Mouse (Mus musculus): Measurements from ENCODE around the gene Trex1. TPM values are rescaled to one million over a fixed set of nuclear protein-coding genes. Genes with fewer than 3 reads are reported as not detected.

Trex1 gene
- polyA plus RNA-seq, 1 experiment from 2014 or later = 12.5 TPM

DNA sequence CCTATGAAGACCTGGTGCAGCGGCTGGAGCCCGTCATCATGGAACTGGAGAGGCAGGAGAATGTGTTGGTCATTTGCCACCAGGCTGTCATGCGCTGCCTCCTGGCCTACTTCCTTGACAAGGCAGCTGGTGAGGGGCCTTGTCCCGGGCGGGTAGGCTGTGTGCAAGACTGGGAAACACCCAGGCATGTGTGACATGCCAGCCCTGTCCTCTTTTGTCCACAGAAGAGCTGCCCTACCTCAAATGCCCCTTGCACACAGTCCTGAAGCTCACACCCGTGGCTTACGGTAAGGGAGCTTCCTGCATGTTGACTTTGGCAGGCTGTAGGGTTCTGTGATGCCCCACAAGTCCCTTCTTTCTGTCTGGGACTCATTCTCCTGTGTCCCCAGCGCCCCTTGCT lies 32.0 kb downstream of the Trex1 start:
- no peaks in the 10 kb centered on the region for H3K27me3 ChIP-seq (replicated peaks)
- no peak overlapping the region for H3K4me3 ChIP-seq (replicated peaks)
- ATAC-seq = no peak
- H3K9ac ChIP-seq = no peak overlapping the region
- H3K27ac ChIP-seq = no peak overlapping the region
- H3K36me3 ChIP-seq = no peaks in the 10 kb centered on the region; the same call in 1 of the 2 replicates
- WGBS = 79% methylated on average over 8 of the region's 8 CpGs
- no peaks in the 10 kb centered on the region for H3K9me3 ChIP-seq
- no peaks in the 10 kb centered on the region for H3K4me1 ChIP-seq (replicated peaks)
- no peak overlapping the region for H3K4me2 ChIP-seq (replicated peaks)

DNA sequence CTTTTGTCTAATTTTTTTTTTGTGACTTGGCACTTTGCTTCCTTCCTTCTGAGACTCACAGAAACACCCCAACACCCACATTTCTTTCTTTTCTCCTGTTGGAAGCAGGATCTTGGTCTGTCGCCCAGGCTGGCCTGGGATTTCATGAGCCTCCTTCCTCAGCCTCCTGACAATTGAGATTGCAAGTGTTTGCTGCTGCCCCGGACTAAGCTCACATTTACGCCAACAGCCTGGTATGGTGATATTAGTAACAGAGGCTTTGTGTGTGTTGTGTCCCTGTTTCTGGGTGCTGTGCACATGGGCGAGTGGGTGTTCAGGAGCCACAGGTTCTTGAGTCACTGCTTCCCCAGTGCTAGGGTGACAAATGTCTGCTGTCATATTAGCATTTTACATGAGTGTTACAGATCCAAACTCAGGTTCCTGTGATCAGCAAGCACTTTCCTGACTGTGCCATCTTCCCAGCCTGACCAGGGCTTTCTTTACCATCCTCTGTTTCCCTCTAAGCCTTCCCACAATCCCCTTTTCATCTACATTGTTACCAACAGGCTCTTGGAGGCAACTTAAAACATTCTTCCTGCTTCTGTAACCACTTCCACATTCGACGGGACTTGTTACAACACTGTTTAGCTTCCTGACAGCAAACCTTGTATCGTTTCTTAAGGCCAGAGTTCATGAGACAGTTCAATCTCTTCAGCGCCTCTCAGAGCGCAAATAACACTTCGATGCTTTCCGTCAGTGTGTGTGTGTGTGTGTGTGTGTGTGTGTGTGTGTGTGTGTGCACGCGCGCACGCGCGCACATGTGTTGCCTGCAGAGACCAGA lies 36.5 kb downstream of the Trex1 start:
- ATAC-seq = no peak
- Histone ChIP-seq H3K36me3 (no peaks in the 10 kb centered on the region; the same call in 1 of the 2 replicates), H3K4me3 (replicated peaks) (no peak overlapping the region), H3K27ac (no peak overlapping the region), H3K9ac (no peak overlapping the region), H3K9me3 (no peaks in the 10 kb centered on the region), H3K27me3 (replicated peaks) (no peaks in the 10 kb centered on the region), H3K4me2 (replicated peaks) (no peak overlapping the region), H3K4me1 (replicated peaks) (no peaks in the 10 kb centered on the region)
- WGBS = 83% methylated on average over 17 of the region's 17 CpGs

DNA sequence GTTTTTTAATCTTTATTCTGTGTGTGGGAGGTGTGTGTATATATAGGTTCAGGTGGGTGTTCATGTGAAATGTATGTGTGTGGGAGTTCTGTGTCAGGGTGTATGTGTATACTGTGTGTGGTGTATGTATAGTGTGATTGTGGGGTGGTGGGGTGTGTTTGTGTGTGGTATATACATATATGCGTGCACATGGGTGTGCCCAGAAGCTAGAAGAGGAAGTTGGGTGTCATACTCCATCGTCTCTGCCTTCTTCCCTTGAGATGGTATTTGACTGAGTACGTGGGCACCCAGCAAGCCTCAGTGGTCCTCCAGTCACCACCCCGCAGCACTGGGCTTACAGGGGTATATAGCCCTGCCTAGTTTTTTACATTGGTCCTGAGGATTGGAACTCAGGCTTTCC lies 38.1 kb downstream of the Trex1 start:
- no peaks in the 10 kb centered on the region for H3K9me3 ChIP-seq
- WGBS = 80% methylated on average over 4 of the region's 4 CpGs
- no peak overlapping the region for H3K4me2 ChIP-seq (replicated peaks)
- no peak overlapping the region for H3K9ac ChIP-seq
- no peak overlapping the region for H3K4me3 ChIP-seq (replicated peaks)
- H3K36me3 ChIP-seq = no peaks in the 10 kb centered on the region
- no peak overlapping the region for H3K27ac ChIP-seq
- ATAC-seq = no peak
- H3K27me3 ChIP-seq (replicated peaks) = no peaks in the 10 kb centered on the region
- H3K4me1 ChIP-seq (replicated peaks) = no peaks in the 10 kb centered on the region

DNA sequence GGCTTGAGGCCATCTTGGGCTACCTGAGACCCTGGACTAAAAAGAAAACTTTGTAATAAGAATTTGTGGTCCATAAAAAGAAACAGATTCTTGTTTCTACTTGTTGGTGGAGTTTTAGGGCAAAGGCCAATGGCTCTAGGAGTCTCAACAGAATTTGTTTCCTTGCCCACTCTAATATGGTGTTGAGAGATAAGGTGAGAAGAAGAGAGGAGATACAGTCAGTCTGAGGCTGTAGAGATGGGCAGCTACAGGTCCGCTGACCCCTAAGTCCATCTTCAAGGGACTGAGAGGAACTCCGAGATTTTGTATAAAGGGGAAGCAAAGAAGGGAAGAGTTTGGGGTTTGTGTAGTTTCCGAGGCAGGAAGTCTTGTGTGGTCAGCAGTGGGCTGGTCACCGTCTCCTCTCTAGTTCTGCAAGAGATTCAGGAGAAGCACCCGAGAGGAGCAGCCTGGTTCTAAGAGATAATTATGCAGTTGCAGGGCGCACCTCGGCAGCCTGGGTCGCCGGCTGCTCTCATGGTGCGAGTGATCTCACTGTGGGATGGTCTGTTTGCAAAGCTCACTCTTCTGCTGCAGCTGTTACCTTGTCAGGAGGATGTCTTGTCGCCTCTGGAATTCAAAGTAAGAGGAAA lies 42.4 kb downstream of the Trex1 start:
- no peak for ATAC-seq
- whole genome bisulfite sequencing = 55% methylated on average over 11 of the region's 11 CpGs

DNA sequence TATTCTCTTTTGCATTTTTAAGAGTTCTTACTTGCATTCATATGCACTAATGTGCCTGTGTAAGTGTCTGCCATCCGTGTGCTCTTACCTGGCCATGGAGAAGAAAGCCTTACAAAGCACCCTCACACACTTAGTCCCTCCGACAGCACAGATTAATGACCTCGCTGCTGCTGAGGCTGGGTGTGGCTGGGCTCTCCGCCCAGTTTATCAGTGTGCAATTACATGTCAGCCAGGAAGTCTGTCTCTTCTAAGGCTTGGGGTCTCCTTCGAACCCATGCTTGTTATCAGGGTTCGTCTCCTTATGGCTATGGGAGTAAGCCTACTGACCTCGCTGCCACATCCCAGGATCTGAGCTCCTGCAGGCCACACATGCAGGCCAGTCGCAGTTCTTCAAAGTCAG lies 44.1 kb downstream of the Trex1 start:
- Histone ChIP-seq H3K4me2 (replicated peaks) (no peak overlapping the region), H3K4me1 (replicated peaks) (no peaks in the 10 kb centered on the region), H3K36me3 (no peaks in the 10 kb centered on the region), H3K4me3 (replicated peaks) (no peak overlapping the region), H3K27me3 (replicated peaks) (no peaks in the 10 kb centered on the region), H3K9me3 (no peaks in the 10 kb centered on the region), H3K27ac (no peak overlapping the region), H3K9ac (no peak overlapping the region)
- peak; percentile 83 for ATAC-seq
- 44% methylated on average over 8 of the region's 8 CpGs for WGBS

More for the DNA sequence above, 42.4 kb downstream of the Trex1 start:
- Histone ChIP-seq H3K36me3 (no peaks in the 10 kb centered on the region), H3K4me2 (replicated peaks) (no peak overlapping the region), H3K4me1 (replicated peaks) (no peaks in the 10 kb centered on the region), H3K4me3 (replicated peaks) (no peak overlapping the region), H3K27me3 (replicated peaks) (no peaks in the 10 kb centered on the region), H3K9ac (no peak overlapping the region), H3K27ac (no peak overlapping the region), H3K9me3 (no peaks in the 10 kb centered on the region)

DNA sequence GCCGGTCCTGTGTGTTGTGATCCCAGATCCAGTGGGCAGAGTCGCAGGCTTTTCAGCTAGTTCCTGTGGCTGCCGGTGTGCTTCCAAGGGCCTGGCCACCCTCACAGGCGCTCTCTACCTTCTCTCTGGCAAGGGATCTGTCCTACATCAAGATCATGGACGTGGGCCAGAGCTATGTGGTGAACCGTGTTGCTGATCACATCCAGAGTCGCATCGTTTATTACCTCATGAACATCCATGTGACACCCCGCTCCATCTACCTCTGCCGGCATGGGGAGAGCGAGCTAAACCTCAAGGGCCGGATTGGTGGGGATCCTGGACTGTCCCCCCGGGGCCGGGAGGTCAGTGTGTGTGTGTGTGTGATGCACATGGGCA lies 49.2 kb downstream of the Trex1 start:
- 0 out of 2 replicates have a peak, but pooled peaks cover 5% of the 10 kb centered on the region for H3K4me1 ChIP-seq (replicated peaks)
- no peaks in the 10 kb centered on the region for H3K27me3 ChIP-seq (replicated peaks)
- no peaks in the 10 kb centered on the region for H3K36me3 ChIP-seq
- WGBS = 64% methylated on average over 14 of the region's 14 CpGs
- H3K27ac ChIP-seq = no peak overlapping the region
- H3K4me2 ChIP-seq (replicated peaks) = no peak overlapping the region
- ATAC-seq = no peak
- H3K9me3 ChIP-seq = no peaks in the 10 kb centered on the region
- no peak overlapping the region for H3K4me3 ChIP-seq (replicated peaks)
- no peak overlapping the region for H3K9ac ChIP-seq

DNA sequence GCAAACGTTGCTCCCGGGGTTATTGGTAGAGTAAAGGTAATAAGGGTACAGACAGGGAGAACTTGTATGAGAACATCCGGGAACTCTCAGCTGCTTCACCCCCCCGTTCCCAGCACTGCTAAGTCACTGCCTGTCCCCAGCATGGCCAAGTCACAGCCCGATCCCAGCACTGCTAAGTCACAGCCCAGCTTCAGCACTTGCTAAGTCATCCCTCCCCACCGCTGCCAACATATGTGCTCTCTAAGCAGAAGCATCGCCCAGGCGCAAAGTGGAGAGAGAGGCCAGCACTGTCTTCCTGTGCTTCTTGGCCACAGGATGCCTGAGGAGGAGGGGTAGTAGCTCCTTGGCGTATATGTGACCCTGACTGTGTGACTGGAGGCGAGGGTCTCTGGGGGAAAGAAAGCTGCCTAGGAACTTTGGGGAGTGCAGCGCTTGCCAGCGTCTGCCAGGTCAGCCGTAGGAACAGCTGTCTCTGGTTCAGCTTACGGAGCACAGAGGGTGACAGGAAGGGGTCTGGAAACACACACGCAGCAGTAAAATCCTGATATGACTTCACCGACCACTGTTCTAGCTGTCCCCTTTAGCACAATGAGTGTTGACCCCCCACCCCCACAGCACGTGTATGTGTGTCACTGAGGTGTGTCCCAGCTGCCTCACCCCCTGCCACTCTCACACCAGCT lies 49.8 kb downstream of the Trex1 start:
- H3K4me2 ChIP-seq (replicated peaks) = no peak overlapping the region
- no peak overlapping the region for H3K4me3 ChIP-seq (replicated peaks)
- peak; percentile 41; the same call in 1 of the 2 replicates for ATAC-seq
- H3K36me3 ChIP-seq = no peaks in the 10 kb centered on the region
- no peaks in the 10 kb centered on the region for H3K27me3 ChIP-seq (replicated peaks)
- no peak overlapping the region for H3K27ac ChIP-seq
- H3K4me1 ChIP-seq (replicated peaks) = 0 out of 2 replicates have a peak, but pooled peaks cover 5% of the 10 kb centered on the region
- WGBS = 42% methylated on average over 17 of the region's 17 CpGs
- no peaks in the 10 kb centered on the region for H3K9me3 ChIP-seq
- H3K9ac ChIP-seq = no peak overlapping the region

DNA sequence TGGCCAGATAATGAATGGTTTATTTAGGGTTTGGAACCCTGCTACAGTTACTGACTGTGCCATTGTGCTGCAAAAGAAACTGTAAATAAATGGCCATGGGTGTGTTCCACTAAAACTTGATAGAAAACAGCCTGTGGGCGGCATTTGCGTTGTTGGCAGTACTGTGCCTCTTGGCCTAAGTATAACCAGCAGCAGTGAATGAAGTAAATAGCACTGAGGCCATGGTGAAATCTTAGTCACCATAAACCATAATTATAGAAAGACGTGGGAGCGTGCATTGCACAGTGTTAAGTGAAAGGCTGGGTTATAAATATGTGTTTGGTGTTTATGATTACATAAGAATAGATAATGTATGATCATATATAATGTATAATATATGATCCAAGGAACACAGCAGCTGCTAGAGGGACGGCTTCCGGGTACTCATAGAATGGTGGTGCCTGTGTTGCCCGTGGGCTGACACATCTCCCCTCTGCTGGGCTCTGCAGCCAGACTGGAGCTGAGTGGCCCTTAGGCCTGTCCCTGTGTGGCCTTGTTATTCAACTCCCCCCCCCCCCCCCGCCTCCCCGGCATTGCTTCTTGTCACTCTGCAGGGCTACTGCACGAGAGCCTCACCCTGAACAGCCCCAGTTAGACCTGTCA lies 50.4 kb downstream of the Trex1 start:
- 66% methylated on average over 10 of the region's 10 CpGs for WGBS
- no peak overlapping the region for H3K4me2 ChIP-seq (replicated peaks)

DNA sequence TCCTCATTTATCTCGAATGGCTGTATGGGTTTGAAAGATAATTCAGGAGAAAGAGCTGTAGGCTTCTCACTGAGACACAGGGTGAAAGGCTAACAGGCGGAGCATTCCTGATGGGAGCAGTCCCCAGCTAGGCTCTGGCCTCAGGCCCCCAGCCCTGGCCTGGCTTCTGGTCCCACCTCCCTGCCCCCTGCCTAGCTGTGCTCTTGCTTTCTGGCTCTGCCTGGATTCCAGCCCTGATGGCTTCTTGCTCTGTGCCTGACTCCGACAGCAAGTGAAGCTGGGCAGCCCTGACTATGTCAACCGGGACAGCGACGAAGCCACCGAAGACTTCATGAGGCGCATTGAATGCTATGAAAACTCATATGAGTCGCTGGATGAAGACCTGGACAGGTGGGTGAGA lies 51.5 kb downstream of the Trex1 start:
- Histone ChIP-seq H3K27ac (no peak overlapping the region), H3K36me3 (no peaks in the 10 kb centered on the region), H3K27me3 (replicated peaks) (no peaks in the 10 kb centered on the region), H3K9ac (no peak overlapping the region), H3K4me3 (replicated peaks) (no peak overlapping the region), H3K9me3 (no peaks in the 10 kb centered on the region), H3K4me2 (replicated peaks) (no peak overlapping the region), H3K4me1 (replicated peaks) (0 out of 2 replicates have a peak, but pooled peaks cover 5% of the 10 kb centered on the region)
- no peak for ATAC-seq
- 84% methylated on average over 9 of the region's 9 CpGs for WGBS

More for the DNA sequence above, 50.4 kb downstream of the Trex1 start:
- H3K9me3 ChIP-seq = no peaks in the 10 kb centered on the region
- H3K4me3 ChIP-seq (replicated peaks) = no peak overlapping the region
- no peak overlapping the region for H3K27ac ChIP-seq
- 0 out of 2 replicates have a peak, but pooled peaks cover 5% of the 10 kb centered on the region for H3K4me1 ChIP-seq (replicated peaks)
- no peaks in the 10 kb centered on the region for H3K36me3 ChIP-seq
- no peak for ATAC-seq
- H3K27me3 ChIP-seq (replicated peaks) = no peaks in the 10 kb centered on the region
- H3K9ac ChIP-seq = no peak overlapping the region

Other genes starting within 250 kb of the Trex1 start
- gene Celsr3, start 233.4 kb downstream of the Trex1 start, polyA plus RNA-seq (2015; fragmentation: Nextera tagmentation; extraction: Ambion mirVana) = 0.64 and 1.3 TPM in 2 replicates
- gene Slc26a6, start 206.5 kb downstream of the Trex1 start, polyA plus RNA-seq (2015; fragmentation: Nextera tagmentation; extraction: Ambion mirVana) = 36.1 and 43.3 TPM in 2 replicates
- 0.34 TPM in 1 of 2 replicates, not detected in the other for gene Tmem89, start 145.1 kb downstream of the Trex1 start, polyA plus RNA-seq (2015; fragmentation: Nextera tagmentation; extraction: Ambion mirVana)
- gene Uqcrc1, start 123.1 kb downstream of the Trex1 start, polyA plus RNA-seq (2015; fragmentation: Nextera tagmentation; extraction: Ambion mirVana) = 568 and 640 TPM in 2 replicates
- gene Col7a1, start 106.1 kb downstream of the Trex1 start, polyA plus RNA-seq (2015; fragmentation: Nextera tagmentation; extraction: Ambion mirVana) = 0.85 and 2.4 TPM in 2 replicates
- not detected in 2 replicates for gene Ucn2, start 73.7 kb downstream of the Trex1 start, polyA plus RNA-seq (2015; fragmentation: Nextera tagmentation; extraction: Ambion mirVana)
- 11.5 and 17.0 TPM in 2 replicates for gene Pfkfb4, start 68.0 kb downstream of the Trex1 start, polyA plus RNA-seq (2015; fragmentation: Nextera tagmentation; extraction: Ambion mirVana)
- gene Shisa5, start 21.2 kb downstream of the Trex1 start, polyA plus RNA-seq (2015; fragmentation: Nextera tagmentation; extraction: Ambion mirVana) = 112 and 121 TPM in 2 replicates
- 21.3 and 22.4 TPM in 2 replicates for gene Atrip, start 14.4 kb upstream of the Trex1 start, polyA plus RNA-seq (2015; fragmentation: Nextera tagmentation; extraction: Ambion mirVana)
- gene Ccdc51, start 22.8 kb upstream of the Trex1 start, polyA plus RNA-seq (2015; fragmentation: Nextera tagmentation; extraction: Ambion mirVana) = 16.1 and 17.2 TPM in 2 replicates
- gene Tma7, start 22.9 kb upstream of the Trex1 start, polyA plus RNA-seq (2015; fragmentation: Nextera tagmentation; extraction: Ambion mirVana) = 619 and 707 TPM in 2 replicates
- 7.1 TPM in 2 replicates for gene Plxnb1, start 35.7 kb upstream of the Trex1 start, polyA plus RNA-seq (2015; fragmentation: Nextera tagmentation; extraction: Ambion mirVana)
- not detected in 2 replicates for gene Fbxw21, start 102.3 kb upstream of the Trex1 start, polyA plus RNA-seq (2015; fragmentation: Nextera tagmentation; extraction: Ambion mirVana)
- gene Fbxw13, start 136.2 kb upstream of the Trex1 start, polyA plus RNA-seq (2015; fragmentation: Nextera tagmentation; extraction: Ambion mirVana) = not detected in 2 replicates
- gene Fbxw20, start 175.0 kb upstream of the Trex1 start, polyA plus RNA-seq (2015; fragmentation: Nextera tagmentation; extraction: Ambion mirVana) = not detected in 2 replicates
- not detected in 2 replicates for gene Fbxw14, start 227.9 kb upstream of the Trex1 start, polyA plus RNA-seq (2015; fragmentation: Nextera tagmentation; extraction: Ambion mirVana)

Data from intestine, embryonic 15.5 days (tissue).